Mouse (Mus musculus): ENCODE results near the gene Vmn2r41. TPM values are rescaled to one million over a fixed set of nuclear protein-coding genes. Genes with fewer than 3 reads are reported as not detected.
"Not testable (repeated sequence)": the region's sequence is repeated elsewhere in the genome, so short reads cannot be mapped to it uniquely, and the experiment has no call there.

The Vmn2r41 gene
- not detected in 2 replicates for total RNA-seq (2021)
- long read RNA-seq, experiment 1 = 0 reads
- long read RNA-seq, experiment 2 = 0 reads

DNA sequence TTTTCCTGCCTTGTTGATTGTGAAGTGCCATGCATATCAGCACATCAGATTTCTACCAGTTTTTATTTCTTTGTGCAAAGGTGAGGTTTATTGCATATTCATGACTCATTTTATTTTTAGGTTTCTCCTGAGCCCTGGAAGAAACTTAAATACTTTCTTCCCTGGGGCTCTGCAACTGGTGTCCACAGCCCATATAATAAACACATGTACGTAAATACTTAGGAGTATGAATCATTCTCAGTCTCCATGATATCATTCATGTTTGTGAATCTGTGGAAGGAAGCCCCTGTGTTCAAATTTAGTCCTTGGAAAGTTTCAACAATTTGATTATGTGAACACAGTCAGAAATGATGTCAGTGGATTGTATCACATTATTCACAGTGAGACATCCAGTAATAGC, at the start of gene Vmn2r41:
Gene Vmn2r41, minus strand, starts transcription at position 101 of the 400 bp plus-strand sequence.
- not testable (repeated sequence) for DNase-seq

DNA sequence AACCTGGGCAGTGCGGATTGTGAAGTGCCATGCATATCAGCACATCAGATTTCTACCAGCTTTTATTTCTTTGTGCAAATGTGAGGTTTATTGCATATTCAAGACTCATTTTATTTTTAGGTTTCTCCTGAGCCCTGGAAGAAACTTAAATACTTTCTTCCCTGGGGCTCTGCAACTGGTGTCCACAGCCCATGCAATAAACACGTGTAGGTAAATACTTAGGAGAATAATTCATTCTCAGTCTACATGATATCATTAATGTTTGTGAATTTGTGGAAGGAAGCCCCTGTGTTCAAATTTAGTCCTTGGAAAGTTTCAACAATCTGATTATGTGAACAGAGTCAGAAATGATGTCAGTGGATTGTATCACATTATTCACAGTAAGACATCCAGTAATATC, 38.8 kb upstream of the Vmn2r41 start, which contains the start of gene Vmn2r42:
Gene Vmn2r42, minus strand, starts transcription at position 101 of the 400 bp plus-strand sequence.
- not testable (repeated sequence) for DNase-seq

DNA sequence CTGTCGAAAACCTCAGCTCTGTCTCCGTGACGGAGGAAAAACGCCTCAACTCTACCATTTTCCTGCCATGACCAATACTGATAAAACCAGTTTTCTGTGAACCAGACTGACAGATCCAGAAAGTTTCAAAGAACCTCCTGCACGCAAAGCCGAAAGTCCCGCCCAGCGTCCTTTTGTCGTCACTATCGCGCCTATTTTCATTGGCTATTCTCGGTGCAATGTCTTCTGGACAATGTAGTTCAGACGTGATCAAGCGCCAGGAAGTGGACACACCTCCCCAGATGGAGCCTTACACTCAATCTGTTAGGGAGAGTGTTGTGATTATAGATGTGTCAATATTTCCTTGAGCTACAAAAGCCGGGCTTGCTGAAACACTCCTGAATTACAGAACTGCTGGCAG, 68.6 kb downstream of the Vmn2r41 start:
- DNase-seq = peak; percentile 52

Other genes with a start within 250 kb of the Vmn2r41 start
- not detected in 2 replicates for gene Vmn2r42, start 38.7 kb upstream of the Vmn2r41 start, total RNA-seq (2021)
- not detected in 2 replicates for gene Vmn2r43, start 98.9 kb upstream of the Vmn2r41 start, total RNA-seq (2021)
- gene Vmn2r44, start 221.7 kb upstream of the Vmn2r41 start, total RNA-seq (2021) = not detected in 2 replicates

All from adrenal gland, postnatal 14 days (tissue).